Mouse (Mus musculus) 3T3-L1 (cell line): Measurements from ENCODE around the gene Prss29.

ENCODE experiments used
- DNase-seq: peaks from one replicate; pipeline ENCODE4 v3.0.0-alpha.2; 2015; ENCODE audit warnings: low read depth, low spot score

Prss29 gene

DNA sequence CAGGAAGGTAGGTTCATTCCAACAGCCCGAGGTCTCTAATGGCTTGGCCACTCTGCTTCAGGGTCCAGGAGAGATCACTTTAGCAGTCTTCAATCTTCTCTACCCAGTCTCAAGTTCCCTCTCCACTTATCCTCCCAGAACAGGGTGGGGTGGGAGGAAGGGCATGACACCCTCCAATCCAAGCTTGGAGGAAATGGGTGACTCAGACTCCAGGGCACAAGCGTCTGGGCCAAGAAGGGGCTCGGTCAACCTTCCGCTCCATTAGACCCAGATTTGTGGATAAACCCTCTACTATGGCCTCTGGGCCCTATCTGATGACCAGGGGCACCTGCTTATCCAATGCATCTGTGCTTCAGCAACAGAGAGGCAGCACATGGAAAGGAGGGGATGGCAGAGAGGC lies 27.0 kb downstream of the Prss29 start, which contains the start of gene Tpsab1:
Gene Tpsab1, minus strand, starts transcription at position 101 of the 400 bp plus-strand sequence.
- no peak for DNase-seq

DNA sequence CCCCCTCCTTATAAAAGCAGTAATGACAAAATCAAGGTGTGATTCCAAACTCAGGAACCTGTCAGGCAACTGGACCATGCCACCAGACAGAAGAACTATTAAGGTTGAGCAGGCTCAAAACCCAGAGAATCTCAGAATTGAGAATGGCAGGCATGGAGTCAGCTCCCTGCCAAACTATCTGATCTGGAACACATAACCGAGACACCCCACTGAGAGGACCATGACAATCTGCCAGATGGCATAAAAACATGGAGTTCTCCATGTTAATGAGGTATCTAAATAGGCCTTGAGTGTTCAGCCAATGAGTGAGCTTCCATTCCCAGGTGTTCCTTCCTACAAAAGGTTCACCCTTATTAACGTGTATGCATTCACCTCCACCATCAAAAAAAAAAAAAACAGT lies 42.8 kb downstream of the Prss29 start:
- no peak for DNase-seq

DNA sequence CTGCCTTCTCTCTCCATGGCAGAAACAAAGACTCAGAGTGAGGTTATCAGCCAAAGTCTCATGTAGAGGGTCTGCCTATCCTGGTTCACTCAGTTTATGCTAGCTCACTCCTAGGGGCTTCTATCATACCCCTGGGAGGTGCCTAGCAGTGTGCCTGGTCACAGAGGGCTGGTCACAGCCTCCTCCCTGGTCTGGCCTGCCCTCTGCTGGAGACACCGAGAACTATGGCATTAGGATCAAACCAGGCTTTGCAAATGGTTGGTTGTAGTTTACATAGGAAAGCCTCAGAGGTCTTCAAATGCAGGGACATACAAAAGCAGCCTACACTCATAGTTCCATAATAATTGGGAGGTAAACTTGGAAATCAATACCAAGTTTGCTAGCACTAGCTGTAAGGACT lies 45.3 kb downstream of the Prss29 start:
- peak; percentile 72 for DNase-seq

DNA sequence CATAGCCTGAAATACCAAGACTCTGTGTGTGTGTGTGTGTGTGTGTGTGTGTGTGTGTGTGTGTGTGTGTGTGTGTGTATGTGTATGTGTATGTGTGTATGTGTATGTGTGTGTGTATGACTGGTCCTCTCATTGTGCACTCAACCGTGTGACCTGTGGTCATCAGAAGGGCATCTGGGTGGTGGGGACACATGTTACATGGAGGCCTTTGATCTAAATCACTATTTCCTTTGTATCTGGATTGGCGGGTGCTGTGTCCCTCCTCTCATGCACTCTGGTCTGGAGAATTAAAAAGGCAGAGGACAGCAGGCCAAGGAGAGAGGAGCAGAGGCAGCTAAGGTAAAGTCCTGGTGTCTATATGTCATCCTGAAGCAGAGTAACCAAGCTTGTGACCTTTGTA lies 47.6 kb downstream of the Prss29 start, which contains the start of gene Tpsb2:
Gene Tpsb2, plus strand, starts transcription at position 301 of the 400 bp plus-strand sequence.
- DNase-seq = no peak

DNA sequence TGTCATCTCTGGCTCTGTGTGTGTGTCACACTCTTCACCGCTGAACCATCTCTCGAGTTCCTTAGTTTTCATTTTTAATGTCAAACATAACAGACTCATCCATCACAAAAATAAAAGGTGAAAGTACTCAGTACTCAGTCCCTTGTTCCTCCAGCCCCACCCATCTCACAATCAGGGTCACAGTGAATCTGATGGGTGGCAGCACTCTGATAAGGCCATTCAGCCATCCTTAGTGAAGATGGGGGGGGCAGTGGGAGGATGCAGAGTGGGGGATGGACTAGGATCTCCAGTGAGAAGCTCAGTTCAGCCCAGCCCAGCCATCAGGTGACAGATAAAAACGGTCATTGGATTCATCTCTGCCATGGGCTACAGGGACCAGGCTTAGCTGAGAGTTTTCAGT lies 50.5 kb downstream of the Prss29 start, which contains the start of gene Tpsg1:
Gene Tpsg1, plus strand, starts transcription at position 301 of the 400 bp plus-strand sequence.
- DNase-seq = no peak
